32 mouse cellular contexts compared by ENCODE assay signal in genomic region chr3:146709086-146709485, GRCm38 (mm10). TPM values are rescaled to one million over a fixed set of nuclear protein-coding genes. Genes with fewer than 3 reads are reported as not detected.
DNase-seq lines count a peak whose midpoint lies in the region; ATAC-seq lines count a peak whose summit lies in the region.
"Had no signal": no experiment of that assay in that cellular context is flagged by ENCODE, and none has a peak within 500 bp of the region (broad histone marks: within the 10 kb centered on the region; RNA-seq: fewer than 3 reads in every experiment).

No protein-coding gene starts in this region.

- H3K27ac ChIP-seq in limb, embryonic 10.5 days: no peak overlapping the region
- H3K27ac ChIP-seq: embryonic facial prominence, embryonic 13.5 days; embryonic facial prominence, embryonic 15.5 days; forebrain, embryonic 10.5 days; forebrain, embryonic 12.5 days had no signal

- H3K4me1 ChIP-seq in limb, embryonic 10.5 days: no peaks in the 10 kb centered on the region
- H3K4me1 ChIP-seq: forebrain, embryonic 10.5 days; forebrain, embryonic 12.5 days had no signal

- H3K27me3 ChIP-seq in limb, embryonic 10.5 days (ENCODE audit: low read depth, poor library complexity, severe bottlenecking): no peaks in the 10 kb centered on the region
- H3K27me3 ChIP-seq: CH12.LX; embryonic facial prominence, embryonic 13.5 days; forebrain, embryonic 12.5 days had no signal

- no peaks in the 10 kb centered on the region for H3K9me3 ChIP-seq in limb, embryonic 10.5 days (replicated peaks)
- H3K9me3 ChIP-seq: embryonic facial prominence, embryonic 13.5 days; embryonic facial prominence, embryonic 15.5 days; forebrain, embryonic 10.5 days; forebrain, embryonic 12.5 days; G1E had no signal

- intact Hi-C loops in left cerebral cortex, postnatal 10 days (cut with DNase I): no loop called here

- DNase-seq in frontal cortex, postnatal 25 days (ENCODE audit: low spot score in 2 of 2): no peak
- peak; percentile 62 for DNase-seq in 3T3-L1 (ENCODE audit: low read depth, low spot score)
- DNase-seq in Muller cell, postnatal 12 days (ENCODE audit: inconsistent ontology term): peak; percentile 54
- DNase-seq in brain, adult 2 months (ENCODE audit: low read depth, low spot score): peak; percentile 53
- no peak for DNase-seq in retina, postnatal 1 day
- no peak for DNase-seq in left cerebral cortex, postnatal 10 days (ENCODE audit: extremely low spot score in 1 of 2, low spot score in 2 of 2)
- DNase-seq in limb, embryonic 10.5 days (ENCODE audit: low spot score): no peak
- DNase-seq: adrenal gland, adult 2 months; adrenal gland, postnatal 10 days; adrenal gland, postnatal 25 days; B cell, adult 2 months; cerebellum, adult 11 months; cerebellum, adult 18-20 months; cerebellum, adult 8-10 months; cerebellum, adult 9-11 months; cerebellum, postnatal 14 days; cerebellum, postnatal 36 days; embryo, embryonic 11 days had no signal

- ATAC-seq in frontal cortex, adult (ENCODE audit: low TSS enrichment): peak; percentile 38; the same call in 1 of the 2 replicates
- ATAC-seq: activated CD4-positive, CD25-positive, alpha-beta regulatory T cell, adult 4 months; CD4-positive, CD25-positive, alpha-beta regulatory T cell, adult 4 months; forebrain, embryonic 14.5 days; forebrain, embryonic 16.5 days had no signal

- no peaks in the 10 kb centered on the region for H3K36me3 ChIP-seq in limb, embryonic 10.5 days
- H3K36me3 ChIP-seq: embryonic facial prominence, embryonic 13.5 days; embryonic facial prominence, embryonic 15.5 days; forebrain, embryonic 10.5 days; forebrain, embryonic 12.5 days; G1E had no signal

- H3K4me3 ChIP-seq in limb, embryonic 10.5 days: no peak overlapping the region
- H3K4me3 ChIP-seq: embryonic facial prominence, embryonic 13.5 days; embryonic facial prominence, embryonic 15.5 days; erythroblast, embryonic 14.5 days; forebrain, embryonic 10.5 days; forebrain, embryonic 12.5 days had no signal

- 81% methylated on average over 1 of the region's 1 CpGs for WGBS in limb, embryonic 10.5 days

RNA-seq across cellular contexts. Expression of gene Samd13, which starts 23.7 kb away (rescaled TPM):
- total RNA-seq in left cerebral cortex, postnatal 10 days (2021): 1 to 10 TPM in 1 of 2 experiments, under 1 TPM in 1; 0.43 to 1.3 TPM
- polyA plus RNA-seq in limb, embryonic 10.5 days (2016; fragmentation: Nextera tagmentation; extraction: Ambion mirVana): 0.83 and 1.2 TPM in 2 replicates
- total RNA-seq: CH12.LX had no signal
- polyA plus RNA-seq: adrenal gland, adult 2 months; erythroblast, embryonic 14.5 days had no signal

RNA-seq across cellular contexts. Expression of gene 4930503B20Rik, which starts 58.0 kb away (rescaled TPM):
- total RNA-seq in left cerebral cortex, postnatal 10 days (2021): not detected
- not detected in 2 replicates for polyA plus RNA-seq in limb, embryonic 10.5 days (2016; fragmentation: Nextera tagmentation; extraction: Ambion mirVana)
- total RNA-seq: adrenal gland, adult 2 months; adrenal gland, postnatal 10 days; adrenal gland, postnatal 4 days; CH12.LX had no signal
- polyA plus RNA-seq: activated CD4-positive, CD25-positive, alpha-beta regulatory T cell, adult 4 months; adrenal gland, adult 2 months; CD4-positive, CD25-positive, alpha-beta regulatory T cell, adult 4 months; embryonic facial prominence, embryonic 11.5 days; erythroblast, embryonic 14.5 days; forebrain, embryonic 10.5 days; forebrain, embryonic 12.5 days; forebrain, embryonic 14.5 days; forebrain, embryonic 16.5 days; G1E had no signal

Comparison
In these comparisons a context has a peak if more than half of its experiments do, and no peak if none do; other contexts are left out.
1. DNase-seq: peak in 3T3-L1 (single experiment), Muller cell, postnatal 12 days (single experiment) and brain, adult 2 months (single experiment); none in frontal cortex, postnatal 25 days (0 of 2), retina, postnatal 1 day (single experiment), left cerebral cortex, postnatal 10 days (0 of 2) and limb, embryonic 10.5 days (single experiment).